Mouse (Mus musculus) left cerebral cortex, postnatal 4 days (tissue): ENCODE results near the gene Mtus2. TPM values are rescaled to one million over a fixed set of nuclear protein-coding genes. Genes with fewer than 3 reads are reported as not detected.
"Not testable (repeated sequence)": the region's sequence is repeated elsewhere in the genome, so short reads cannot be mapped to it uniquely, and the experiment has no call there.

ENCODE experiments used
- DNase-seq: peaks from one replicate; pipeline ENCODE4 v3.0.0-alpha.2; 2022
- intact Hi-C: fragments of 180-260 bp; cut with DNase I; formaldehyde crosslinking; loops from one replicate; pipeline ENCODE4 v1.15.1; 2025
- total RNA-seq, 2 experiments: library from RNA; stranded (reverse); gene quantifications; 2 replicates each; pipeline ENCODE4 v1.2.3; 2021

The Mtus2 gene
- total RNA-seq, 2 experiments from 2014 or later = 54.7 to 57.7 TPM

DNA sequence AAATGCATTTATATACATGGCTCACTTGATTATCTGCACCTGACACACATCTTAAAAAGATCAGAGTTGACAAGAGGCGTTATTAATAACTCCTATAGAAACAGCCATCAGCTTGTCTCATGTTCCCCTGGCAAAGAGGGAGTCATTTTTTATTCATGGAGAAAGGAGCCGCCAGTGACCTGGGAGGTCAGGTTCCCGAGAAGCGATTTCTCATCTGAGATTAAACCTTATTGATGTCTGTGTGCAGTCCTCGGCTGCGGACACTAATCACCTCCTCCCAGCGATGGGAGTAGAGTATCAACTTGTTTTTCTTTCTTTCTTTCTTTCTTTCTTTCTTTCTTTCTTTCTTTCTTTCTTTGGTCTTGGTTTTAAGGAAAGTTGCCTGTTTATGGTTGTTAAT is 150.8 kb downstream of the Mtus2 start:
- intact Hi-C loops = no loop called here
- no peak for DNase-seq

- intact Hi-C loops = no loop called here
- no peak for DNase-seq
These were observed 151.2 kb downstream of the Mtus2 start for GRCm38 (mm10) chr5:148108314-148108713.

GRCm38 (mm10) chr5:148115207-148115817 is 158.2 kb downstream of the Mtus2 start:
- DNase-seq = no peak
- intact Hi-C loops = no loop called here

DNA sequence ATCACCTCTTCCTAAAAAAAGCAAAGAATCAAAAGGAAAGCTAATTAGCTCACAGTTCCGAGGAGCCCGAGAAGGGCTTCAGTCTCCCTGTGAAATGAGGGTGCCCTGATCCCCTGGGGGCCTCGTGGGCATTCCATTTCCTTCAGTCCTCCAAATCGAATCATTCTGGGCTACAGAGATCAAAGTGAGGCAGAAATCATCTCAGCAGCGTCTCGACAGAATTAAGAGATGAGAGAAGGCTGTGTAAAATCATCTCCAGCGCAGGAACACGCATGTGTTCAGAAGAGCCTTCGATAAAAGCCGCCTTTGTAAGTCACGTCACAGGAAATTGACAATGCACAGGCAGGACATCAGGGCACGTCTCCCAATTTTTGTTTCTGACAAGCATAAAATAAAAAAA is 167.2 kb downstream of the Mtus2 start:
- intact Hi-C loops = no loop called here
- no peak for DNase-seq

DNA sequence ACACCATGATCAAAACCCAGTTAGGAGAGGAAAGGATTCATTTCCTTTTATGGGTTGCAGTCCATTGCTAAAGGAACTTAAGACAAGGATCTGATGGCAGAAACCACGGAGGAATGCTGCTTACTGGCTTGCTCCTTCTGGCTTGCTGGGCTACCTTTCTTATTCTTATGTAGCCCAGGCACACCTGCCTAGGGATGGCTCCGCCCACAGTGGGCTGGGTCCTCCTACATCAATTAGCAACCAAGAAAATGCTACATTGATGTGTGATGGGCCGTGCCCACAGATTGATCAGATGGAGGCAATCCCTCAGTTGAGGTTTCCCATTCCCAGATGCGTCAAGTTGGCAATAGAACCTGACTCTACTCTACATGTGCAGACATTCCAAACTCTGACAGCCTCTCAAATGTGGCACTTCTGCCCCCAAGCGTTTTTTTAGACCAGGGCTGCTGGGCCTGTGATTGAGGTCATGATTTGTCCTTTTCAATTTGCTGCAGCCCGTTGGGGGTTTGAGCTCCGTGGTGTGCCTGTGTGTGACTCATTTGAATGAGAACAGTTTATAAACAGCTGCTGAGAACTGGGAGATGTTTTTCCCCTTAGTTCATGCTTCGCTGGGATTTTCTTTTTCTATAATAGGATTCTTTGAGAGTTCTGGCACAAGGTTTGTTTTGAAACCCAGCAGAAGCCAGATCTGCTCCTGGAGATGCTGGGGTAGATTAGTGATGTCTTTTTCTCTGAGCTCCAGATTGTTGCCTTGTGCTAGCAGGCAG is 173.8 kb downstream of the Mtus2 start:
- intact Hi-C loops = no loop called here

GRCm38 (mm10) chr5:148131458-148132131 is 174.5 kb downstream of the Mtus2 start:
- no peak for DNase-seq
- intact Hi-C loops = no loop called here

More for the DNA sequence above, 173.8 kb downstream of the Mtus2 start:
- peak; percentile 13 for DNase-seq

DNA sequence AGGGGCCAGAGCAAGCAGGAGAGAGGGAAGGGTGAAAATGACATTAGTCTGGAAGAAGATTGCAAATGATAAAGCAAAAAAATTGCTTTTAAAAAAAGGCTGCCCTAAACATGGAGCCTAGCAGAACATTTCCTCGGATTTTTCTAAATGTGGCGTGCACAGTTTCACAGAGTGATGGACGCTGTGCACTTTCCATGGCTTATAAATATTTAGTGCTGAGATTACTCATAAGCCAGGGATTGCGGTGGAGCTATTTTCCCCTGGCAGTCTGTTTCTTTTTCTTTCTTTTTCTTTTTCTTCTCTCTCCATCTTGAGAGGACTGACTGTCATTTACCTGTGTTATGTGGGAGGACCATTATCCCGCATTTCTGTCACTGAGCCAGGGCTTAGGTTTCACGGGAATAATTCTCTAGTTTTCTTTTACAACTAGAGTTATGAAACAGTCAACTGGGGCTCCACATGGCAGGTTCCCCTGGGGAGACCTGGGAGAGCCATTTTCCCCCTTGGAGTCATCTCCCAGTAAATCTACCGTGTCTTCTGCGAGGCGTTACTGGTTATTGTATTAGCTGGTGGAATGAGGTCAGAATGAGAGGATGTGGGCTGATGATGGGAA is 176.4 kb downstream of the Mtus2 start:
- DNase-seq = no peak
- intact Hi-C loops = no loop called here

DNA sequence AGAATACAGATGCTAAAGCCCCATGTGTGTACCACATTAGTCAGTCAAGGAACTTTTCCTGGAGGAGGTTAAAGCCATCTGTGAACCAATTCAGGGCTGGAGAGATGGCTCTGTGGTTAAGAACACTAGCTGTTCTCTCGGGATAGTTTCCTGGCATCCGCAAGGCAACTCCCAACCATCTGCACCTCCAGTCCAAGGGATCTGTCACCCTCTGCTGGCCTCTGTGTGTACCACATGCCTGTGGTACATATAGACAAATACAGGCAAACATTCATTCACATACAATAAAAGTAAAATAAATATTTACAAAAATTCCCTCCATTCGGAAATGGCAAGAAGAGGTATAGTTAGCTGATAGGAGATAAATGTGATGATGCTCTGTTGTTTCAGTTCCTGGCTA is 184.5 kb downstream of the Mtus2 start:
- no peak for DNase-seq
- intact Hi-C loops = no loop called here

- peak; percentile 22 for DNase-seq
- intact Hi-C loops = no loop called here
These were observed 189.2 kb downstream of the Mtus2 start for GRCm38 (mm10) chr5:148146200-148146823.

DNA sequence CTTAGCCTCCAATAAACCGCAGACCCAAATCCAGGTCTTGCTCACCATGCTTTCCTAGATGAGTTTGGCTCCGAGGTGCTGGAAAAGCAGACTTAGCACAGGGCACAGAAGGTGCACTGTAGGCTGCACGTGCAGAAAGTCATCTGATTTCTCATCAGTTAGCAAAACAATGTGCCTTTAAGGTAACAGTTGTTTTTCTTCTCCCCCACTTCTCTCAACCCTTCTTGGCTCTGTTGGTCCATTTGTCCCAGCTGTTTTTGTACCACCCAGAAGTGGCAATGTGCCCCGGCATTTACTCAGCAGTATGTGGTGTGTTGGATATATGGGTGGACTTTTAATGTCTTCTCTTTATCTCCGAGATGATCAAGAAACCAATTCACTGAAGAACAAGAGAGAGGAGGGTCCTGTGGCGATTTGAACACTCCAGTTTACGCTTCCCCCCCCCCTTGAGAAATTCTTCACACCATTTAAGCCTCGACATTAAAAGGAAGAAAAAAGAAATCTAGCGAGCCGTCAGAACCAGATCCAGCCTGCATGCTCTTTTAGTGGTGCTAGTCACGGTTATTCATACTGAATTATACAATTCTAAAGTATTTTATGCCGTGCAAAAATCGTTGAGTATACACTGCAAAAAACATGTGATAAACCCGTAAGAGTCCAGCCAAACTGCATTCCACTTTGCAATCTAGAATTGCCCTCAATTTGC is 194.9 kb downstream of the Mtus2 start:
- intact Hi-C loops = no loop called here
- peak; percentile 24 for DNase-seq

DNA sequence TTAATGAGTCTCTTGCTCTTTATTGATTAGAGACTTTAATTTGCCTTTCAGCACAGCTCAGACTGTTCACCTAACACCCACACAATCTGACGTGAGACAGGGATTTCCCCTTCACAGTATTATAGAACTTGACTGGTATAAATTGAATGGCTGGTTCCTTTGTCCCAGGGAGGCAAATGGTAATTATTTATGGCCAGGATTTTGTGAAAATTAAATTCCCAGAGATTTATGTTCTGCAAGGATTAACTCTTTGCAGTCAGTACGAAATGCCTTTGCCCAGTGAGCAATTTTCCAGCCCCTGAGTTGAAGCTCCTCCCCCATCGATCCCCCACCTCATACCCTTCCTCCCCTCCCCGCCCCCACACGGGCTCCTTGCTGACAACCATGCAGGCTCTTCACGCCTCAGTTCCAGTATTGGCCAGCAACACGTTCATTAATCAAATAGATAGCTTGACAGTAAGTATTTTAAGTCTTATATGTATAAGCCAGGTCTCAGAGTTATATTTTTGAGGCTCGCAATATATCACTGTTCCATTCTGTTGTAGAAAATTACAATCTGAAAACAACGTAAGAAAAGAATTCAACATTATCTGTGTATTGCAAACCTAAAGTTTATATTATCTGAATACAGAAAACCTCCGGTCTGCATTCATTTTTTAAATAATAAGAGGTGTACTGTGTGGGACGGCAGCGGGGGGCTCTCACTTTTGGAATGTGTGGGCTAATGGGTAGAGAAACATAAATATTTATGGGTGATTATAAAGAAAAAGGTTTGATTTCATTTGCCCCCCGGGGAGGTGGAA is 195.7 kb downstream of the Mtus2 start:
- peak; percentile 54 for DNase-seq
- intact Hi-C loops = no loop called here

- no peak for DNase-seq
- intact Hi-C loops = no loop called here
These were observed 196.2 kb downstream of the Mtus2 start for GRCm38 (mm10) chr5:148153403-148153713.

GRCm38 (mm10) chr5:148154727-148155126 is 197.6 kb downstream of the Mtus2 start:
- intact Hi-C loops = no loop called here
- DNase-seq = no peak

GRCm38 (mm10) chr5:148159328-148159727 is 202.2 kb downstream of the Mtus2 start:
- intact Hi-C loops = no loop called here
- no peak for DNase-seq

DNA sequence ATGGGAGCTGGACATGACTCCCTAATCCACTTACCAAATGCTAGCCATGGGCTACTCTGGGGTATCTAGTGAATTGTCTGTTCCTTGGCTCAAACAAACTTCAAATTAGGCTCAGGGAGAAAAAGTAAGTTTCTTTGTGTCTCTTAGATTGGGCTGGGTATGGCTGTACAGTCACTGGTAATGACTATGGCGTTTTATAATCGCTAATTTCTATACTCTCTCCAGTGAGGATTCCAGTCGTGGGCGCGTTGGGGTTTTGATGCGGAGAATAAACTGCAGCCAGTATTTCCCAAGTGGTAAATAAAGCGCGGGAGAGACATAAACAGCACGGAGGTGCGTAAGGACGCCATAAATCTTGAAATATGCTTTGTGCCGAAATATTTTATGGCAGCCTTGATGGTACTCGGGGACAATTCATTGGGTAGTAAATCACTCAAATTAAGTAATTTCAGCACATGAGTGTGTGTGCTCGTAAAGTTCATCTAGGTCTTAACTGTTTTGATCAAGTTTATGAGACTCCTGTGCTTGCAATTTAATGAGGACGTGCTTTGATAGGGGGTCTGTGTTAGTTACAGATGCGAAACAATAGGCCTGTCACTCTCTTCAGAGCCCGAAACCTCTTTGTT is 203.5 kb downstream of the Mtus2 start:
- intact Hi-C loops = no loop called here
- no peak for DNase-seq

GRCm38 (mm10) chr5:148165111-148165510 is 208.0 kb downstream of the Mtus2 start:
- DNase-seq = no peak
- intact Hi-C loops = no loop called here

- DNase-seq = no peak
- intact Hi-C loops = no loop called here
These were observed 218.0 kb downstream of the Mtus2 start for GRCm38 (mm10) chr5:148175091-148175490.

- intact Hi-C loops = no loop called here
- no peak for DNase-seq
These were observed 218.8 kb downstream of the Mtus2 start for GRCm38 (mm10) chr5:148175742-148176426.

GRCm38 (mm10) chr5:148176539-148176938 is 219.4 kb downstream of the Mtus2 start:
- DNase-seq, intact Hi-C loops: not testable (repeated sequence)
